Mouse (Mus musculus): ENCODE data around the gene Btbd9.
"Not testable (repeated sequence)": the region's sequence is repeated elsewhere in the genome, so short reads cannot be mapped to it uniquely, and the experiment has no call there.

Btbd9 gene

GRCm38 (mm10) chr17:30558623-30559022 lies 17.7 kb downstream of the Btbd9 start:
- no peak for DNase-seq (ENCODE audit: low read depth, low spot score)

DNA sequence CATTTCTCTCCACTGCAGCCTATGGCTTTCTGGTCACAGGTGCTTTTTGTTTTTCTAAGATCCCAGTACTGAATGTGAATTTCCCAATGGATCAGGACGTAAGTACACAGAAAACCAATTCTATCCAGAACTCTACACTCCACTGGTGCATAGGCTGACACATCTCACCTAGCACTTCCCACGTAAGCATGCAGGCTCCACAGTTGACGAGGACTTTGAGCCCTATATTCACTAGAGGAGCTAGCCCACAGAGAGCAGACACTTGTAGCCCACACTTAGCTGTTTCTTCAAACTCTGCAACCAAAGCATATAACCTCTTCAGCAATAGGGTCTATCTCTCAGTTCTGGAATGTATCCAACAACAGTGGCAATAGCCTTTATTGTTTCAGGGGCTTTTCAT lies 19.8 kb downstream of the Btbd9 start:
- DNase-seq (ENCODE audit: low read depth, low spot score), result no peak

DNA sequence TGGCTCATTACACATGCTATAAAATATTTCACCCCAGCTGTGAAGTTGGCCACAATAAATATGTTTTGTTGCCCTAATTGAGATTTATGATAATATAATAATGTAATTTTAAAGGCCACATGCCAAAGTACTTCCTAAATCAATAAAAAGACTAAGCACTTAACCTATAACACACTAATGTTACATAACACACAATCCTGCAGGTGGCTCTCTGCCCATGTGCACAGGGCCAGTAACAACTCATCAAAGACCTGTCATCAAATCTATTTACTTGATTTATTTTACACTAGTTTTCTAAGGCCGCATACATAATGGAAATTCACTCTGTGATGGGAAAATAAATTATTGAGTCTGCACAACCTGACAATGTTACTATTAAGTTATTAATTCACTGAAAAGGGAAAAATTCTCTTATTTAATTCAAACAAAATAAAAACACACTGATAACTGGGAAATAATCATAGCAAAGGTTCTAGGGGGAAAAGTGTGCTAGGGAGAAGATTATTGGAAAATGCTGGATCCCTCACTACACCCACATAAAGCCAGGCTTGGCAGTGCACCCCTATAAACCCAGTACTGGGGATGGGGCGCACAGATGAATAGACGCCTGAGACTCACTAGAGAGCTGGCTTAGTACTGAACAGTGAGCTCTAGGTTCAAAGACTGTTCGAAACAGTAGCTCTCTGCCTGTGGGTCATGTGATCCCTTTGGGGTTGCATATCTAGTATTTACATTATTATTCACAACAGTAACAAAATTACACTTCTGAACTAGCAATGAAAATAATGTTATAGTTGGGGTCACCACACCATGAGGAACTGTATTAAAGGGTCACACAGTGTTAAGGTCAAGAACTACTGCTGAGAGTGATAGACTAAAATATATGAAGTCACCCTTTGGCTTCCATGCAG lies 23.0 kb downstream of the Btbd9 start:
- no peak for DNase-seq (ENCODE audit: low read depth, low spot score)

DNA sequence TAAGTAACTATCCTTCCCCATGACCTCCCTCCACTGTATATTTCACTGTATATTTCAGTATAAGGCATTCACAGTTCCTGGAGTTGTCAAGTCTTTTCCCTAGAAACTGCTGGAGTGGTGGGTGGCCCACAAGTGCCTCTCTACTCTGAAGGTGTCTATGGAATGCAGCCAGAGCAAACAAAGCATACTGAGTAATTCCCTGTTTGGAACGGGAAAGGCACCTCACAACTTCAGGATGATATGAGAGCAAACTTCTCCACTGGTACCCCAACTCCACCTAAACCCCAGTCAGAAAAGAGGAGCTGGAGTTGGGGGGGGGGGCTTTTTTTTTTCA lies 25.5 kb downstream of the Btbd9 start:
- peak; percentile 73 for DNase-seq (ENCODE audit: low read depth, low spot score)

DNA sequence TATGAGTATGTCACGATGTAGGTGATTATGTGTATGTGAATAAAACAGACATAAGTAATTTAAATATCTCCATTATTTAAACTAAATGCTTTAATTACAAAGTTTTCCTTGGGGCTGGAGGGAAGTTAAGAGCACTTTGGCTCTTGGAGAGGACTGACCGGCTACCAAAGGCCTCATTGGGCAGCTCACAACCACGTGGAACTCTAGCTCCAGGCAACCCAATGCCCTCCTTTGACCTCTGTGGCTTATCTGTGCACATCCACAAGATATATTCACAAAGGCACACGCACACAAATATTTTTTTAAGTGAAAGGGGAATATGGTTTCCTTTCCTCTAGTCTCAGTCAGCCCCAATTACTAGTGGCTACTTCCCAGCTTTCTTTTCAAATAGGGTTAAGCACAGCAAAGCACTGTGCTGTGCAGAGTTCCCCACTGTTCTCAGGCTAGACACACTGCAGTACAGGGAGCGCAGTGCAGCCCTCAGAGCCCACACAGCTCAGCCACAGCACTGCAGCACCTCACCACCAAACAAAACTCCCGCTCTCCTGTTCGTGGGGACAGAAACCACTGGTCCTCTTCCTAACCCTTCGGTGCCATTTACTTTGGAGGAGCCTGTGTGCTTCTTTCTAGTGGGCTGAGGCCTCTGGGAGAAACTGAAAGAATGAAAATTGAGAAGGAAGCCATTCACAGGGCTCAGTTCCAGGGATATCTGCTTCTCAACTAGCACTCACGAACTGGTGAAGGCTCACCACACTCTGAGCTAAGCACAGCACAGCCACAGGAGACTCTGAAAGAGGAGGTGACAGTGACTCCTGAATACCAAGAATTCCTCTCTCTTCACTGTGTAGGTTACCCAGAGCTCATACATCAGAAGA lies 26.2 kb downstream of the Btbd9 start:
- DNase-seq (ENCODE audit: low read depth, low spot score), result no peak

GRCm38 (mm10) chr17:30539098-30539497 lies 37.2 kb downstream of the Btbd9 start:
- no peak for DNase-seq (ENCODE audit: low read depth, low spot score)

GRCm38 (mm10) chr17:30536651-30537050 lies 39.6 kb downstream of the Btbd9 start:
- no peak for DNase-seq (ENCODE audit: low read depth, low spot score)

DNA sequence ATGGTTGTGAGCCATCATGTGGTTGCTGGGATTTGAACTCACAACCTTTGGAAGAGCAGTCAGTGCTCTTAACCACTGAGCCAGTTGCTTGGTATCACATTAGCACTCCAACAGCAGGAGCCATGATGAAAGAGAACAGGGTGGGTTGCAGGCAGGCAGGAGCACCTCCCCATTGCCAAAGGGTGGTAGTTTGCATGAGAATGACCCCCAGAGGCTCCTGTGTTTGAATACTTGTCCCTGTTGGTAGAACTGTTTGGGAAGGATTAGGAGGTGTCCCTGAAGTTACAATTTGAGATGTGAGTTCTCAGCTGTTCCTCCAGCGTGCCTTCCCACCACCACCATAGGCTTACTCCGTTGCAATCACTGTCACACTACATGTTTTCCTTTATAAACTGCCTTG lies 43.2 kb downstream of the Btbd9 start:
- DNase-seq (ENCODE audit: low read depth, low spot score), result no peak

GRCm38 (mm10) chr17:30530542-30530940 lies 45.7 kb downstream of the Btbd9 start:
- no peak for DNase-seq (ENCODE audit: low read depth, low spot score)

GRCm38 (mm10) chr17:30529632-30530541 lies 46.4 kb downstream of the Btbd9 start:
- no peak for DNase-seq (ENCODE audit: low read depth, low spot score)

GRCm38 (mm10) chr17:30525405-30526295 lies 50.6 kb downstream of the Btbd9 start:
- DNase-seq (ENCODE audit: low read depth, low spot score), result no peak

DNA sequence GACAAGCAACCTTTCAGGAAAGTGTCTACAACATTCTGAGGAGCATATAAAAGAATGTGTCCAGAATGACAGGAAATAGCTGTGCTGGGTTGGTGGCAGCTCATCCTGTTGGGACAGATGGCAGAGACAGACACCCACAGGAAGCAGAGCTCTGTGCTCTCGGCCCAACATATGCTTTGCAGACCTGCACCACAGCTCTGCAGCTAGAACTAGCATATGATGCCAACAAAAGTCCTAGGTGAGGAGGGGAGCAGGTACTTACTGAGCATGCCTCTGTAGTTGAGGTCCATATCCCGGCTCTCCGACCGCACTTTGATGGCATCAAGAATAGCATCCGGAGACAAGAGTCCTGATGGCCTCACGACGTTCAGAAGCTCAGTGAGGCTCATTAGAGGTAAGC lies 51.8 kb downstream of the Btbd9 start:
- DNase-seq (ENCODE audit: low read depth, low spot score), result peak; percentile 82

- no peak for DNase-seq (ENCODE audit: low read depth, low spot score)
Observed at GRCm38 (mm10) chr17:30523783-30524182, 52.5 kb downstream of the Btbd9 start.

DNA sequence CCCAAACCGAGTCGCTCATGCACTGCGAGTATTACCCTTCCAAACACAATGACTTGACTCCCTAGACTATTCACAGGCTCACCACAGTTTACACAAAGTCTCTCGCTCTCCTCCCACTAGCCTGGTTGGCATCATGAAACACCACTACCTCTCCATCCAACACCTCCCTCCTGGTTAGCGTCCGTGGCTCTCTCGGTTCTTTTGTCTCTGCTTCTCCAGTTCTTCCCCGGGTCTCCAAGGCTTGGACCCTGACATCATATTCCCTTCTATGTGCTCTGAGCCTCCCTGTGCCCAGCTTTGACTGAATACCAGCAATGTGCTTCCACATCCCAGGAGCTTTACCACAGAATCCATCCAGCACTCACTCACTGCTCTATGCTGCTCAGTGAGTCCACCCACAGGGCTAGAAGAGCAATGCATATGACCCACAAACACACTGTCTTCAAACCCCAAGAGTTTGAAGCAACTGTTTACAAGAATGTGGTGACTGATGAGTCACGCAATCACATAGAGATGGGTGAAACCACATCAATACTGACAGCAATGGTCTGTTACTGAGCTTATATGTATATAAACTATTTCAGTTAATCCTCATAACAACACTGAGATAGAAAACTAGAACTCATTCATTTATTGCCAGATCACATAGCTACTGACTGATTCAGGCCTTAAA lies 53.7 kb downstream of the Btbd9 start:
- no peak for DNase-seq (ENCODE audit: low read depth, low spot score)

DNA sequence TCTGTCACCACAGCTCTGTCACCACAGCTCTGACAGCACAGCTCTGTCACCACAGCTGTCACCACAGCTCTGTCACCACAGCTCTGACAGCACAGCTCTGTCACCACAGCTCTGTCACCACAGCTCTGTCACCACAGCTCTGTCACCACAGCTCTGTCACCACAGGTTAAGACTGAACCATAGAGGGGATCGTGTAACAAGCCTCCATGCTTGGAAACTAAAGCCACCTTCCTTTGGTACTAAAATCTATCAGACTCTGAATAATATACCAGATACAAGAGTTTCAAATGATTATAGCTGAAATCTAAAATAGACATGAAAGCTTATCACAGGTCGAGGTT lies 57.1 kb downstream of the Btbd9 start:
- not testable (repeated sequence) for DNase-seq (ENCODE audit: low read depth, low spot score)

DNA sequence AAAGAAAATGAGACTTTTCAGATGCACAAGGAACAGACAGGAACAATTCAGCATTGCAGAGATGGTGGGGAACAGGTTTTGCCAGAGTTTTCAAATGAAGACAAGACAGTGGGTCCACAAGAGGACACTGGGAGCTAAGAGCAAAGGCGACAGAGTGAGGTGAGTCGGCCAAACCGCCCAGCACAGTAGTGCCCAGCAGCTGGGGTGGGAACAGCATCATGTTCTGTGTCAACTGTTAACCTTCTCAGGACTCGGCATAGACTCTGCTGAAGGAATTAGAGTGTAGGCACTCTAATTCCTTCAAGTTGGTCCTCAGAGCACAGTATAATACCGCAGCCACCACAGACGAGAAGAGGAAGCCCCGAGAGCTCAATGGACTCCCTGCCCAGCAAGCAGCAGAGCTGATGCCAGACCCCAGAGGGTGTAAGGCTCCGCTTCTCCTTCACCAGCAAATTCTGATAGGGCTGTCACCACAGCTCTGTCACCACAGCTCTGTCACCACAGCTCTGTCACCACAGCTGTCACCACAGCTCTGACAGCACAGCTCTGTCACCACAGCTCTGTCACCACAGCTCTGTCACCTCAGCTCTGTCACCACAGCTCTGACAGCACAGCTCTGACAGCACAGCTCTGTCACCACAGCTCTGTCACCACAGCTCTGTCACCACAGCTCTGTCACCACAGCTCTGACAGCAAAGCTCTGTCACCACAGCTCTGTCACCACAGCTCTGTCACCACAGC lies 57.7 kb downstream of the Btbd9 start:
- DNase-seq (ENCODE audit: low read depth, low spot score), result no peak

DNA sequence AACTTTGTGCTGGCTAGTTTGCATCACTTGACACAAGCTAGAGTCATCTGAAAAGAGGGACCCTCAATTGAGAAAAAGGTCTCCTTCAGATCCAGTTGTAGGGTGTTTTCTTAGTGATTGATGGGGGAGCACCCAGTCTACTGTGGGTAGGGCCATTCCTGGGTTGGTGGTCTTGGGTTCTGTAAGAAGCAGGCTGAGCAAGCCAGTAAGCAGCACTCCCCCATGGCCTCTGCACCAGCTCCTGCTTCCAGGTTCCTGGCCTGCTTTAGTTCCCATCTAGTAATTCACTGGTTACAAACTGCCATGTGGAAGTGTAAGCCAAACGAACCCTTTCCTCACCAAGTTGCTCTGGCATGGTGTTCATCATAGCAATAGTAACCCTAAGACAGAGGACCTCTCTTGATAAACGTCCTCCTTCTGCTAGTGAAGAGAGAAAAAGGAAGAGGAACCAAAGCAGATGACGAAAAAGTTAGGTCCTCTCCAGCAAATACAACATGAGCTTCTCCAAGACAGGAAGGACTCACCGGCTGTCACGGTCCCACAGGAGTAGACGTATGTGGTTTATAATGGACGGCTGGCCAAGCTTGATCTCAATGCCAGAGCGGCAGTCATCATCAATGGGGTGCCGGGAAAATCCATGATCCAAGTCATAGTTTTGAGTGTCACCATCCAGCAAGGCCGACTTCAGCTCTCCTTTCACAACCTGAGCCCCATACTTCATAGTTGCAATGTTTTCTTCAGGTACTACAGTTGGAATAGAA lies 59.5 kb downstream of the Btbd9 start:
- DNase-seq (ENCODE audit: low read depth, low spot score), result no peak

DNA sequence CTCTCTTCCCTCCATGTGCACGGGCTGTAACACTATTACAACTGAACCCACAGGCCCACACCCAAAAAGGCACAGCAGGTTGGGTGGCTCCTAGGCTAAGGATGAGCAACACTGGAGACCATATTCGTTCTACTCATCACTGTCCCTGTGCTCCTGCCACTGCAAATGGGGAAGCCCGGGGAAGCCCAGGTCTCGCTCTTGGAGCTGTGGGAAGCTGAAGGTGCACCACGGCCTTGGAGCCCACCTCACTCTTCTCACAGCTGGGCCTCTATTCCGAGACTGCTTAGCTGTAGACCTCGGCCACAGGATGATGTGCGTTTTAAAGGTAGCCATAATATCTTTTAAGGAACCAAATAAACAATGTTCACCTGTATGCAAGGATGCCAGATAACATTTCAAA lies 60.9 kb downstream of the Btbd9 start:
- DNase-seq (ENCODE audit: low read depth, low spot score), result no peak

GRCm38 (mm10) chr17:30513034-30513433 lies 63.3 kb downstream of the Btbd9 start:
- no peak for DNase-seq (ENCODE audit: low read depth, low spot score)
